Mouse (Mus musculus) lung, postnatal 36 days (tissue): ENCODE measurements around the gene 2200002J24Rik.

ENCODE experiments used
- DNase-seq: peaks from one replicate; pipeline ENCODE4 v3.0.0; 2022; ENCODE audit warnings: mixed read lengths

Gene 2200002J24Rik

DNA sequence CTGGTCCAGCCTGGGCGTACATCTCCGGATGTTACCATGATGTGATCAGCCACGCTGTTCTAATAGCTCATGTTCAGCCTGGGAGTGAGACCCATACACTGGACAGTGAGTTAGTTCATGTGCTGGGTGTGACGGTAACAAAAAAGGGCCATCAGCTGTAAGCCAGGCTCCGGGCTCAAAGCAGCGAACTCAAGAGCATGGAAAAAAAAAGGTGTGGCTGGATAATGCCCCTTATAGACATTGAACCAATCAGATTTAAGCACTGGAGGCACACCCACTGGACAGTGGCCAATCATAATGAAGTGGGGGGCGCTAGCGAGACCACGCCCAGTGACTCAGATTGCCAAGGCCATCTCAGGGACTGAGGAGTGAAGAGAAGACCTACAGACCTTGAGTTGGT, at the start of gene 2200002J24Rik:
2200002J24Rik (plus strand) TSS at position 338 of the 400 bp plus-strand sequence.
- peak; percentile 19 for DNase-seq

- peak; percentile 100 for DNase-seq
Measured at GRCm38 (mm10) chr7:30649591-30650540, 48.9 kb upstream of the 2200002J24Rik start, which contains the start of gene Rbm42. TSS of gene Rbm42 (minus strand) at chr7:30650317.

DNA sequence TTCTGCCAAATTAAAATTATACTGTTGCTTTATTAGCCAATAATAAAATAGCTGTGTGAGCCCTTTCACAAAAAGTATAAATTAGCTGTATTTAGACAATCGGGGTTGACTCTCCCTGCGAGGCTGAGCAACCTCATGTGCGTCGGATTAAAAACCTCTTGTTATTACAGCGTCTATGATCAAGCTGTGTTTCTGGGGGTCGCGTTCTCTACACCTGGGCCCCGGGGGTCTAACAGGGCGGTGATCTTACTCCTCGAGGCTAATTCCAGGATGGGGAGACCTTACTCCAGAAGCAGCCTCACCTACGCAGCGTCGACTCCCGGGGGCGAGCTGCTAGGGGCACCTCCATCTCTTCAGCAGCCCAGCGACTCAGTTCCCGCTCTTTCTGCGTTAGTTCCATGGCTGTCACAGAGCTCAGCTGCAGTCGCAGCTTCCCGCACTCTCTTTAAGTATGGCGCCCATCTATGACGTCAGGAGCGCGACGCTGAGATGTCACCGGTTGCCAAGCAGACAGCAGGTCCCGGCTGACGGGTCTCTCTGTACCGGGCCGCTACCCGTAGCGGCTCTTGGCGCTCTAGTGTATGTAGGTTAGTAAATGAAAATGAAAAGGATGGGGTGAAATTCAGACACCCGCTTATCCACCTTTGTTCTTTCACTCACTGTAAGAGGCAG, 34.1 kb upstream of the 2200002J24Rik start, which contains the start of gene Haus5:
Haus5 (minus strand) TSS at position 466 of the 672 bp plus-strand sequence.
- DNase-seq = peak; percentile 96

DNA sequence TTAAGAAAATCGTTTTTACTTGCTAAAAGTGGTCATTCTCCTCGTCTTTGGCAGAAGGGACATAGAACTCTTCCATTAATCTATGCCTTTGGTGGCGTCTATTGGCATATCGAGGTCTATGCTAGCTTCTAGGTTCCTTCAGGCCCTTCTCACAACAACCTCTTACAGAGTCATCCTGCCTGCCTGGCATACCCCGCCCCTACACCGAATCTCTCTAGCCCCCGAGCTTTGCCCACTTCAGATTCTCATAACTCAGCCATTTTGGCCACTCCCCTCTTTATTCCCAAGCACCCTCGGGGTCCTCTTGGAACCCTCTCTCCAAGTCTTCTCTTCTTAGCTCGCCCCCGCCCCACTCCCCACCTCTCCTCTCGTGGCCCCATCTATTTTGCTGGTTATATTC, 33.4 kb upstream of the 2200002J24Rik start:
- peak; percentile 4 for DNase-seq

GRCm38 (mm10) chr7:30669229-30669628, 29.5 kb upstream of the 2200002J24Rik start:
- DNase-seq = peak; percentile 21

GRCm38 (mm10) chr7:30671480-30671879, 27.2 kb upstream of the 2200002J24Rik start, which contains the start of gene Pmis2:
TSS of gene Pmis2 (minus strand) at chr7:30671605.
- DNase-seq = no peak

GRCm38 (mm10) chr7:30678263-30678975, 20.3 kb upstream of the 2200002J24Rik start:
- DNase-seq = no peak

- DNase-seq = no peak
Measured at GRCm38 (mm10) chr7:30681897-30682296, 16.8 kb upstream of the 2200002J24Rik start.

- DNase-seq = no peak
Measured at GRCm38 (mm10) chr7:30683425-30683824, 15.3 kb upstream of the 2200002J24Rik start.

GRCm38 (mm10) chr7:30688325-30688724, 10.4 kb upstream of the 2200002J24Rik start:
- no peak for DNase-seq

DNA sequence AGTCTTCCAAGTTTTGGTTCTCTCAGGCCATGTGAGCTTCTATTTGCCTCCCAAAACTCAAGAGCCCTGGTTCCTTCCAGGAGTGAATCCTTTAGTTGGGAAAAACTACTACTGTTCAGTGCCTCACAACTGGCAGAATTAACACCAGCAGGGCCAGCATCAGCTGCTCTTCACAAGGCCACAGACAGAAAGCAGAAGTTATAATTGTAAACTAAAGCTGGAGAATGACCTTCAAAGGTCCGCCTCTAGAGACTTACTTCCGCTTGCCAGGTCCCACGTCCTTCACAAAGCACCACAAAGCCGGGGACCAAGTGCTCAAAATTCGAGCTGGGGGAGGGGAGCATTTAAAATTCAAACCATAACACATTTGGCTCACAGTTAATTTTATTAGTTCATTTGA, 625 bp upstream of the 2200002J24Rik start:
- peak; percentile 25 for DNase-seq

GRCm38 (mm10) chr7:30706214-30706882, 7.6 kb downstream of the 2200002J24Rik start:
- DNase-seq = no peak

- DNase-seq = no peak
Measured at GRCm38 (mm10) chr7:30707441-30707840, 8.7 kb downstream of the 2200002J24Rik start.

- DNase-seq = no peak
Measured at GRCm38 (mm10) chr7:30711942-30712341, 13.2 kb downstream of the 2200002J24Rik start, which contains the start of gene Atp4a. TSS of gene Atp4a (plus strand) at chr7:30712209.

DNA sequence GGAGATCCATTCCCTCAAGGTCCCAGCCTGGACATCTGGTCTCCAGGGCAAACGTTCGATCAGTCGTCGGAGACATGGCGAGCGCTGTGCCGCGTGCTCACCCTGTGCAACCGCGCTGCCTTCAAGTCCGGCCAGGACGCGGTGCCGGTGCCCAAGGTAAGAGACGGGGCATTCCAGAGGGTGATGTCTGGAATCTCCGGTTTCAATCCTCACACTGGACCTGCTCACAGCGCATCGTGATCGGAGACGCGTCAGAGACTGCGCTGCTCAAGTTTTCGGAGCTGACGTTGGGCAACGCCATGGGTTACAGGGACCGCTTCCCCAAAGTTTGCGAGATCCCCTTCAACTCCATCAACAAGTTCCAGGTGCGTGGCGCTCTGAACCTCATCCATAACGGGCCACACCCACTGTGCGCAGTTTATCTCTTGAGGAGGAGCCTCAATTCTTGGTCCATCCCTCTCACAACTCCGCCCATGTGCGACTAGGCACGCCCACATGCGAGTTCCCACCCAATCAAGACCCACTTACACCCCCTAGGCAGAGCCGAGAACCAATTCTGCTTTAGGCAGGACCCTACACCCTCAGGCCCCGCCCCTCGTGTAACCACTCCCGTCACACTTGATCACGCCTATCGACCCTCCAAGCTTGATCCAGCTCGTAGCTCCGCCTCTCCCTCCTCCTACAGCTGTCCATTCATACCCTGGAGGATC, 18.4 kb downstream of the 2200002J24Rik start:
- DNase-seq = peak; percentile 64

DNA sequence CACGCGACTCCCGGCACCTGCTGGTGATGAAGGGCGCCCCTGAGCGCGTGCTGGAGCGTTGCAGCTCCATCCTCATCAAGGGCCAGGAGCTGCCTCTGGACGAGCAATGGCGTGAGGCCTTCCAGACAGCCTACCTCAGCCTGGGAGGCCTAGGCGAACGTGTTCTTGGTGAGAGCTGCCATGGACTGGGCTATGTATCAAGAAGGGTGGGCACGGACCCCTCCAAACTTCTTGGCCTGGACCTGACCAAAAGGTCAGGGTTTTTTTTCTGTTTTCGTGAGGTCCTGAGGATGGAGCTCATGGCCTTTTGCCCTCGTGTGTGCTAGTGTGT, 19.0 kb downstream of the 2200002J24Rik start:
- no peak for DNase-seq

DNA sequence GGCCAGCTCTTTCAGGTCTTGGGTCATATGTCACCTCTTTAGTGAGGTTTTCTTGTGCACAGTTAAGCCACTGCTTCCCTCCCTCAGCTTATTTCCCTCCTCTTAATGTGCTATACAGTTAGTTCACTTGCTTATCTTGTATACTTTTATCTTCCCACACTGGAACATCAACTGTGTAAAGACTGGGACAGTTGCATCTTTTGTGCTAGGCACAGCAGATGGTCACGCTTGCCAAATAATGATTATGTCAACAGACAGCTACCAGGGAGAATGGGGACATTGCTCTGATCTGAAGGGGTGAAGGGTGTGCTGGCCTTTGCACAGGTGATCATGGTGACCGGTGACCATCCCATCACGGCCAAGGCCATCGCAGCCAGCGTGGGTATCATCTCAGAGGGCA, 20.9 kb downstream of the 2200002J24Rik start:
- no peak for DNase-seq

DNA sequence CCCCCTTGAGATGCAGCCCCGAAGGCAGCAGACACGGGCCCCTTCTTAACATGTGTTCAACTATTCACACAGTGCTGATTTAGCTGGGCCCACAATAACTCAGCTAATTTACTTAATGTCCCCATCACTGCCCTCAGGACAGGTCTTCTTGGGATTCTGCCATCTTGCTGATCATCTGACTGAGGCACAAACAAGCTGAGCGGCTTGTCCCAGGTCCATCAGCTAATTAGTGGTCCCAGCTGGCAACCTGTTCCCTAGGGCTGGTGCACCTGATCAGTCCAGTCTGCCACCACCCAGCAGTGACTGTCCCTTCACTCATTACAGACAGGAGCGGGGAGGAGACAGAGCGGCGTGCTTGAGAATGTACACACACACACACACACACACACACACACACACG, 22.6 kb downstream of the 2200002J24Rik start:
- no peak for DNase-seq

DNA sequence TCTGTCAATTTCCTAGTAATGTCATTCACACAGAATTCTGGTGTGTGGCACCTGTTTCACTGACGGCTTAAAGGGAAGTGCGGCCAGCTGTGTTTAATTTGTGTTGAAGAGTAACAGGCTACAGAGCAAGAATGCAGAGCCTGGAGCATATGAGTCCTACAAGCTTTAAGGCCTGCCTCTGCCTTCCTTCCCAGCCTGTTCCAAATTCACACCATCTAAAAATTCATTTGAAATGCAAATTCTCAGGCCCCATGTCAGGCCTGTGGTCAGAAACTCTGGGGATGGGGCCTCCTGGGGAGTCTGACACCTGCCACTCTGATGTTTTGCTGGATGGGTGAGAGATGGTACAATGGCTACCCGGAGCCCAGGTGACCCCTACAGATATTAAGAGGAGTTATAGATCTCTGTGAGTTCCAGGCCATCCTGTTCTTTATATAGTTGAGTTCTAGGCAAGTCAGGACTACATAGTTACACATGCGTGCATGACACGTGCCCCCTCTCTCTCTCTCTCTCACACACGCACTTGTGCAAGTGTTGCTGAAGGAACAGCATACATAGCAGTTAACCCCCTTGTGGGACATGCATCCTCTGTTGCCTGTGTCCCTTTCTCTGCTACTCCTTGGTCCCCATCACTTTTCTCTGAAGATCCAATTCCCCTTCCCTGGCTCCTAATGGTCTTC, 24.7 kb downstream of the 2200002J24Rik start:
- DNase-seq = no peak

GRCm38 (mm10) chr7:30728214-30728613, 29.5 kb downstream of the 2200002J24Rik start:
- no peak for DNase-seq
